Mouse (Mus musculus): ENCODE measurements around the gene Gm2163.
"Not testable (repeated sequence)": the region's sequence is repeated elsewhere in the genome, so short reads cannot be mapped to it uniquely, and the experiment has no call there.

Gm2163 gene

GRCm38 (mm10) chr4:42466452-42466851, at the start of gene Gm2163:
Gene Gm2163, plus strand, starts transcription at chr4:42466752.
- in situ Hi-C loops (cut with MseI, MboI), result not testable (repeated sequence)

- in situ Hi-C loops (cut with MseI, MboI), result not testable (repeated sequence)
Observed at GRCm38 (mm10) chr4:42439078-42439477, 27.5 kb upstream of the Gm2163 start, which contains the start of gene Gm21586. Gene Gm21586, plus strand, starts transcription at chr4:42439378.

- in situ Hi-C loops (cut with MseI, MboI), result not testable (repeated sequence)
Observed at GRCm38 (mm10) chr4:42528075-42528474, 61.5 kb downstream of the Gm2163 start, which contains the start of gene Fam205a2. Gene Fam205a2, minus strand, starts transcription at chr4:42528175.

GRCm38 (mm10) chr4:42611895-42612294, 145.3 kb downstream of the Gm2163 start, which contains the start of gene Gm10591:
Gene Gm10591, plus strand, starts transcription at chr4:42612195.
- in situ Hi-C loops (cut with MseI, MboI), result not testable (repeated sequence)

- in situ Hi-C loops (cut with MseI, MboI), result not testable (repeated sequence)
Observed at GRCm38 (mm10) chr4:42629419-42629818, 162.9 kb downstream of the Gm2163 start, which contains the start of gene Gm2564. Gene Gm2564, plus strand, starts transcription at chr4:42629719.

Measured in mouse trophoblast stem cell (cell line).